Mouse (Mus musculus) ES-E14 (cell line): ENCODE data around the gene Gm28374. TPM values are rescaled to one million over a fixed set of nuclear protein-coding genes. Genes with fewer than 3 reads are reported as not detected.

Source experiments
- DNase-seq: peaks from one replicate; pipeline ENCODE4 v3.0.0-alpha.2; 2013; ENCODE audit warnings: low read depth, low spot score
- H3K27ac ChIP-seq: 2 replicates; pipeline ENCODE4 v1.5.1; 2012; ENCODE audit warnings: low read depth, mild to moderate bottlenecking, low read length, moderate library complexity, mixed read lengths; ENCODE audit not compliant: poor library complexity, insufficient read depth, severe bottlenecking
- H3K36me3 ChIP-seq: 2 replicates; pipeline ENCODE4 v1.6.1; 2012; ENCODE audit warnings: mild to moderate bottlenecking, low read length, moderate library complexity, mixed read lengths; ENCODE audit not compliant: control insufficient read depth, poor library complexity, insufficient read depth, severe bottlenecking
- H3K4me1 ChIP-seq, 2 experiments: fragments of 150-350 bp in 1 of 2; sonication (generic) in 1 of 2; 2 replicates each; pipeline ENCODE4 v1.6.1; 2012; ENCODE audit warnings: low read length in 2 of 2, mild to moderate bottlenecking in 1 of 2, mixed read lengths in 1 of 2; ENCODE audit not compliant: control insufficient read depth in 2 of 2, insufficient read depth in 2 of 2, poor library complexity in 1 of 2
- H3K4me3 ChIP-seq, 2 experiments: fragments of 150-350 bp in 1 of 2; sonication (generic) in 1 of 2; 2 replicates each; pipeline ENCODE4 v1.5.1; 2012; ENCODE audit warnings: low read length in 2 of 2, low read depth in 1 of 2, mild to moderate bottlenecking in 1 of 2, mixed read lengths in 1 of 2; ENCODE audit not compliant: insufficient read depth in 1 of 2, poor library complexity in 1 of 2, severe bottlenecking in 1 of 2
- H3K9ac ChIP-seq: 2 replicates; pipeline ENCODE4 v1.6.1; 2012; ENCODE audit warnings: low read depth, mild to moderate bottlenecking, low read length, mixed read lengths; ENCODE audit not compliant: poor library complexity, insufficient read depth, severe bottlenecking
- H3K9me3 ChIP-seq: fragments of 150-350 bp; sonication (generic); 2 replicates; pipeline ENCODE4 v1.6.1; 2012; ENCODE audit warnings: low read depth, mild to moderate bottlenecking, low read length; ENCODE audit not compliant: control insufficient read depth, insufficient read depth
- CHD2 ChIP-seq: IDR thresholded peaks from 2 replicates; pipeline ENCODE4 v1.6.1; 2014; ENCODE audit warnings: mild to moderate bottlenecking, low read depth, low read length, inconsistent platforms
- HCFC1 ChIP-seq: IDR thresholded peaks from 2 replicates; pipeline ENCODE4 v1.6.1; 2012; ENCODE audit warnings: low read length, inconsistent platforms, borderline replicate concordance; ENCODE audit not compliant: insufficient read depth
- MAFK ChIP-seq: IDR thresholded peaks from 2 replicates; pipeline ENCODE4 v1.6.1; 2014; ENCODE audit warnings: mild to moderate bottlenecking, low read depth, low read length, inconsistent platforms; ENCODE audit not compliant: insufficient read depth
- ZC3H11A ChIP-seq: IDR thresholded peaks from 2 replicates; pipeline ENCODE4 v1.6.1; 2012; ENCODE audit warnings: low read depth, mild to moderate bottlenecking, inconsistent platforms, low read length, borderline replicate concordance
- ZNF384 ChIP-seq: IDR thresholded peaks from 2 replicates; pipeline ENCODE4 v1.6.1; 2012; ENCODE audit warnings: low read depth, low read length, inconsistent platforms
- in situ Hi-C, 2 experiments: fragments of 600-800 bp; cut with MboI; formaldehyde crosslinking; loops; one replicate each; pipeline ENCODE4 v1.15.1; 2025; ENCODE audit warnings: low sequenced_read_pairs in 2 of 2, inconsistent platforms in 1 of 2; ENCODE audit not compliant: unreplicated experiment in 2 of 2
- total RNA-seq: library from RNA; depleted of rRNA; stranded (reverse); fragments of 300-350 nt; gene quantifications from 2 replicates; pipeline ENCODE4 v1.2.3, GENCODE M21; 2012

The Gm28374 gene
- total RNA-seq, 1 experiment = 0.54 TPM

- Histone ChIP-seq H3K36me3 (peaks cover 69% of the 10 kb centered on the region), H3K9ac (no peak within 1 kb of the TSS)
Measured at GRCm38 (mm10) chr19:6094119-6094518, 12.1 kb upstream of the Gm28374 start, which contains the start of gene AC131692.1. AC131692.1 (plus strand) TSS chr19:6094419.

GRCm38 (mm10) chr19:6088841-6089240 is 6.8 kb upstream of the Gm28374 start:
- Histone ChIP-seq H3K4me1 (peaks cover 7 to 19% of the 10 kb centered on the region in 2 experiments; a peak in 3 of 4 replicates), H3K36me3 (peaks cover 69% of the 10 kb centered on the region), H3K9ac (no peak overlapping the region), H3K4me3 (no peak overlapping the region), H3K27ac (no peak overlapping the region), H3K9me3 (no peaks in the 10 kb centered on the region)
- TF ChIP-seq ZNF384 (no peak), MAFK (no peak), HCFC1 (no peak), ZC3H11A (no peak), CHD2 (no peak)
- in situ Hi-C loops = no loop called here
- no peak for DNase-seq

More at GRCm38 (mm10) chr19:6094119-6094518, 12.1 kb upstream of the Gm28374 start, which contains the start of gene AC131692.1:
- Histone ChIP-seq H3K4me1 (peaks cover 0 to 5% of the 10 kb centered on the region in 2 experiments; a peak in 1 of 4 replicates), H3K27ac (no peak within 1 kb of the TSS), H3K9me3 (no peaks in the 10 kb centered on the region), H3K4me3 (no peak within 1 kb of the TSS)
- no peak for TF ChIP-seq HCFC1
- no peak for TF ChIP-seq MAFK
- no peak for TF ChIP-seq ZC3H11A
- TF ChIP-seq CHD2 = no peak
- TF ChIP-seq ZNF384 = no peak
- in situ Hi-C loops = no loop called here
- DNase-seq = no peak

GRCm38 (mm10) chr19:6085417-6085879 is 3.4 kb upstream of the Gm28374 start:
- Histone ChIP-seq H3K9me3 (no peaks in the 10 kb centered on the region), H3K9ac (peak overlapping the region; percentile 97), H3K36me3 (peaks cover 58% of the 10 kb centered on the region), H3K4me3 (peak overlapping the region; percentile 89 to 91), H3K27ac (peak overlapping the region; percentile 96), H3K4me1 (peaks cover 7 to 20% of the 10 kb centered on the region in 2 experiments; a peak in 3 of 4 replicates)
- no peak for TF ChIP-seq MAFK
- no peak for TF ChIP-seq HCFC1
- TF ChIP-seq ZC3H11A = no peak
- peak; percentile 100 for TF ChIP-seq ZNF384
- peak; percentile 90 for TF ChIP-seq CHD2
- in situ Hi-C loops = no loop called here
- peak; percentile 93 for DNase-seq

- in situ Hi-C loops = no loop called here
- peak within 1 kb of the TSS; percentile 97 for H3K9ac ChIP-seq
- H3K36me3 ChIP-seq = peaks cover 53% of the 10 kb centered on the region
Measured at GRCm38 (mm10) chr19:6084478-6085248, 2.6 kb upstream of the Gm28374 start, which contains the start of the genes Zfpl1 and Cdca5. Zfpl1 (minus strand) TSS chr19:6084956. Cdca5 (plus strand) TSS chr19:6084983.

More at GRCm38 (mm10) chr19:6084478-6085248, 2.6 kb upstream of the Gm28374 start, which contains the start of the genes Zfpl1 and Cdca5:
- peak within 1 kb of the TSS; percentile 89 to 91 for H3K4me3 ChIP-seq
- no peaks in the 10 kb centered on the region for H3K9me3 ChIP-seq
- TF ChIP-seq MAFK (peak; percentile 48; the same call in 1 of the 2 replicates), ZC3H11A (no peak), ZNF384 (no peak), CHD2 (peak; percentile 67; the same call in 1 of the 2 replicates), HCFC1 (peak; percentile 94)
- peak; percentile 96 for DNase-seq
- H3K4me1 ChIP-seq = peaks cover 7 to 19% of the 10 kb centered on the region in 2 experiments; a peak in 3 of 4 replicates
- peak within 1 kb of the TSS; percentile 96 for H3K27ac ChIP-seq
